In the genomic region with DNA sequence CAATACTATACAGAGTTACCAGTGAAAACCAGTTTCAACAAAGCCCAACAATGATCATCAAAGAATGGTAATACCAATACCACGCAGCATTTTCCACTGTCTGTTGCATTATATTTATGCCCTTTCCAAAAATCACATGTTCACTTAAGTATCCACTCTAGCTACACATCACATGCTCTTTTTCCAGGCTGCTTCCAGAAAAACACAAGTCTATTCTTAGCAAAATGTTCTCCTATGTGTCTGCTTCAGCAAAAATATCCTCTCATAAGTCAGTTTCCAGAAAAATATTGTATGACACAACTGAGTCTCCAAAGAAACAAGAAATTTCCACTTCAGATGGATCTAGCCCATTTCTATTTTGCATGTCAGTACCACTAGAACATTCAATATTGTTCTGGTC, we compare ENCODE assay signal across 15 mouse cellular contexts.
"Had no signal": no experiment of that assay in that cellular context is flagged by ENCODE, and none has a peak within 500 bp of the region (broad histone marks: within the 10 kb centered on the region; RNA-seq: fewer than 3 reads in every experiment).

No protein-coding gene starts in this region.

- H3K27ac ChIP-seq: neural tube, embryonic 12.5 days; neural tube, embryonic 13.5 days; neural tube, embryonic 15.5 days; stomach, embryonic 15.5 days; stomach, postnatal 0 days had no signal

- H3K36me3 ChIP-seq: neural tube, embryonic 12.5 days; neural tube, embryonic 13.5 days; neural tube, embryonic 15.5 days; stomach, embryonic 15.5 days had no signal

- H3K4me3 ChIP-seq: neural tube, embryonic 12.5 days; neural tube, embryonic 13.5 days; neural tube, embryonic 15.5 days; stomach, embryonic 15.5 days had no signal

- H3K9me3 ChIP-seq: neural tube, embryonic 12.5 days; neural tube, embryonic 13.5 days; neural tube, embryonic 15.5 days; stomach, embryonic 15.5 days had no signal

- H3K4me1 ChIP-seq: neural tube, embryonic 12.5 days; neural tube, embryonic 13.5 days; neural tube, embryonic 15.5 days; stomach, embryonic 15.5 days had no signal

- DNase-seq: retina, postnatal 1 day; right cerebral cortex, postnatal 14 days; right cerebral cortex, postnatal 4 days; spleen, adult 18-20 months; thymus, adult 18-20 months; thymus, adult 2 months; thymus, postnatal 14 days; thymus, postnatal 25 days; thymus, postnatal 36 days; thymus, postnatal 4 days had no signal

- H3K27me3 ChIP-seq: neural tube, embryonic 12.5 days; neural tube, embryonic 13.5 days; neural tube, embryonic 15.5 days; stomach, embryonic 15.5 days had no signal
